Mouse (Mus musculus) liver, postnatal 0 days (tissue): ENCODE data around the gene Cym. TPM values are rescaled to one million over a fixed set of nuclear protein-coding genes. Genes with fewer than 3 reads are reported as not detected.

Experiments used
- ATAC-seq: fragments of 200-750 bp; cut with Nextera tagmentation; 2 replicates; pipeline ENCODE4 v1.8.0; 2017; ENCODE audit warnings: mild to moderate bottlenecking, moderate library complexity
- DNase-seq: peaks from one replicate; pipeline ENCODE4 v3.0.0-alpha.2; 2016
- H3K27ac ChIP-seq: fragments of 300-500 bp; sonication (generic); 2 replicates; pipeline ENCODE4 v1.5.1; 2014; ENCODE audit warnings: antibody characterized with exemption, moderate library complexity, mild to moderate bottlenecking, low read depth
- H3K27me3 ChIP-seq: fragments of 300-500 bp; sonication (generic); 2 replicates; pipeline ENCODE4 v1.6.1; 2014; ENCODE audit warnings: low read length, control low read depth, mixed read lengths; ENCODE audit not compliant: insufficient read depth
- H3K36me3 ChIP-seq: fragments of 300-500 bp; sonication (generic); replicated peaks from 2 replicates; pipeline ENCODE4 v1.6.1; 2014; ENCODE audit warnings: mild to moderate bottlenecking, control low read depth, low read length, moderate library complexity, mixed read lengths; ENCODE audit not compliant: insufficient read depth
- H3K4me1 ChIP-seq: fragments of 300-500 bp; sonication (generic); 2 replicates; pipeline ENCODE4 v1.6.1; 2014; ENCODE audit warnings: antibody characterized with exemption, mild to moderate bottlenecking, control low read depth; ENCODE audit not compliant: insufficient read depth
- H3K4me2 ChIP-seq: fragments of 300-500 bp; sonication (generic); 2 replicates; pipeline ENCODE4 v1.6.1; 2014; ENCODE audit warnings: low read depth, mild to moderate bottlenecking, low read length, moderate library complexity, mixed read lengths
- H3K4me3 ChIP-seq: fragments of 300-500 bp; sonication (generic); 2 replicates; pipeline ENCODE4 v1.5.1; 2014; ENCODE audit warnings: low read depth, low read length
- H3K9ac ChIP-seq: fragments of 300-500 bp; sonication (generic); replicated peaks from 2 replicates; pipeline ENCODE4 v1.6.1; 2014; ENCODE audit warnings: mild to moderate bottlenecking, moderate library complexity
- H3K9me3 ChIP-seq: fragments of 300-500 bp; sonication (generic); 2 replicates; pipeline ENCODE4 v1.6.1; 2016; ENCODE audit warnings: mild to moderate bottlenecking, control low read depth, low read length, mixed read lengths
- CTCF ChIP-seq: sonication (generic); IDR thresholded peaks from 2 replicates; pipeline ENCODE4 v1.5.1; 2016; ENCODE audit warnings: antibody characterized with exemption, low read depth
- EP300 ChIP-seq: IDR thresholded peaks from 2 replicates; pipeline ENCODE4 v1.6.1; 2016; ENCODE audit warnings: antibody characterized with exemption, low read depth, mild to moderate bottlenecking
- WGBS: fragments of 180-500 bp; shearing (Covaris S2); extraction: QIAGEN DNeasy Blood & Tissue Kit; methylation state at CpG from one replicate; pipeline ENCODE4 v1.1.7; 2014; ENCODE audit not compliant: insufficient replicate concordance; 5-methylcytosine and 5-hydroxymethylcytosine counted together
- polyA plus RNA-seq: library from polyadenylated mRNA; unstranded; fragments of >200 nt; fragmentation: Nextera tagmentation; extraction: Ambion mirVana; gene quantifications from 2 replicates; pipeline ENCODE4 v1.2.1, GENCODE M21; 2015

The Cym gene
- polyA plus RNA-seq, 1 experiment from 2014 or later: 3.9 TPM

DNA sequence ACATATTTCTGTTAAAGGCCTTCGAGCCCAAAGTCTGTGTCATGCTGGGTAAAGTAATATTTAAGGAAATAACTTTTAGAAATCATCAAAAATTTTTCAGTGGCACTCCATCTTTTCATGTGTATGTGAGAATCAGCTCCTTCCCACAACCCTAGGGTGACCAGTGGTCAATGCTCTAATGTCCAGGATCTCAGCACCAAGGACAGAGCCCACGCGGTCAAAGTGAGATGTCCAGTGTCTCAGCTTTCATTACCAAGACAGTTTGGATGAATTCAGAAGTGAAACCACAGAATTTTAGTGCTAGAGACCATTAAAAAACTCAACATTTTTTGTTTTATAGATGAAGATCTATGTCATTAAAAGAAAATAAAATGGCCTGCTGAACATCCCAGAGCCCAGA lies 49.6 kb downstream of the Cym start:
- H3K4me1 ChIP-seq: no peaks in the 10 kb centered on the region
- H3K9ac ChIP-seq: no peak overlapping the region
- H3K27me3 ChIP-seq: no peaks in the 10 kb centered on the region
- ATAC-seq: no peak
- no peaks in the 10 kb centered on the region for H3K36me3 ChIP-seq
- H3K27ac ChIP-seq: no peak overlapping the region
- DNase-seq: no peak
- H3K9me3 ChIP-seq: no peaks in the 10 kb centered on the region
- TF ChIP-seq EP300: no peak
- no peak for TF ChIP-seq CTCF
- WGBS: 71% methylated on average over 3 of the region's 3 CpGs
- no peak overlapping the region for H3K4me2 ChIP-seq
- no peak overlapping the region for H3K4me3 ChIP-seq

DNA sequence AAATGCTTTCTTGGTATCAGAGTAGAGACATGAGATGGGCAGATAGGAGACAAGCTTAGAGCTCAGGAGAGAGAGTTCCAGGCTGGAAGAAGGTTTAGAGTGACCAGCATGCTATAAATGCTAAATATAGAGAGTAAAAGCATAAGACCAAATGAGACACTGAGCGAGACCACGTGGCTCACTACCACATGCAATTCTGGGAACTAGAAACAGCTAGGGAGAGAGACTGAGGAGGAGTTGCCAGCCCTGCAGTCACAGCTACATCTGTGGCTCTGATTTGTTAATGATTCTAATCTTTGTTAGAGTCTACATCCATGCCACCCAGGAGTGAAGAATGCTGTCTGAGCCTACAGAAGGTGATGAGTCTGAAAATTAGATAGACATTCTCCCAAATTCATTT lies 52.0 kb downstream of the Cym start:
- Histone ChIP-seq H3K4me1 (no peaks in the 10 kb centered on the region), H3K36me3 (no peaks in the 10 kb centered on the region), H3K9me3 (no peaks in the 10 kb centered on the region), H3K27me3 (no peaks in the 10 kb centered on the region), H3K4me2 (no peak overlapping the region), H3K4me3 (no peak overlapping the region), H3K27ac (no peak overlapping the region), H3K9ac (no peak overlapping the region)
- 54% methylated on average over 2 of the region's 2 CpGs for WGBS
- TF ChIP-seq CTCF (no peak), EP300 (no peak)
- ATAC-seq (no peak), DNase-seq (no peak)

DNA sequence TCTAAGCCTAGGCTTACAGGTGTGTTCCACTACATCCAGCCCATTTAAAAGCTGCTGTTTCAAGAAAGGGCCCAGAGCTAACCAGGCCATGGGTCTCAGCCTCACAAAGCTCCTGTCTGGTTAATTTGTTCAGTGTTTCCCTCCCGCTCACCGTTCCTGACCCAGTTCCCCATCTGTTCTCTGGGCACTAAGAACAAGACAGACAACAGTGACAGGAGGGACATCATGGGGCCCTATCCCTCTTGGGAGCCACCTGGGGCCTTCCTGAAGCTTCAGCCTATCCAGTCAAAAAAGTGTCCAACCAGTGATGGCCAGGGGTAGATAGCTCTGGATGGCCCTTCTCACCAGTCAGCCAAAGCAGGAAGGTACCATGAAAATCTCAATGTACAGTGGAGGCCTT lies 58.8 kb downstream of the Cym start:
- WGBS: 86% methylated on average over 2 of the region's 2 CpGs
- DNase-seq: no peak
- H3K4me3 ChIP-seq: no peak overlapping the region
- no peaks in the 10 kb centered on the region; the same call in 1 of the 2 replicates for H3K4me1 ChIP-seq
- TF ChIP-seq CTCF (no peak), EP300 (no peak)
- ATAC-seq: no peak
- H3K36me3 ChIP-seq: no peaks in the 10 kb centered on the region
- H3K27me3 ChIP-seq: peaks cover 11% of the 10 kb centered on the region; the same call in 1 of the 2 replicates
- no peak overlapping the region for H3K4me2 ChIP-seq
- no peaks in the 10 kb centered on the region for H3K9me3 ChIP-seq
- H3K27ac ChIP-seq: no peak overlapping the region
- H3K9ac ChIP-seq: no peak overlapping the region

Other genes starting within 250 kb of the Cym start
- 1.2 TPM in 2 replicates for gene Kcna3, start 185.6 kb downstream of the Cym start, polyA plus RNA-seq
- 0.07 and 0.11 TPM in 2 replicates for gene Kcna2, start 120.6 kb downstream of the Cym start, polyA plus RNA-seq
- not detected in 2 replicates for gene Kcna10, start 38.7 kb downstream of the Cym start, polyA plus RNA-seq
- 0.24 and 0.26 TPM in 2 replicates for gene A630076J17Rik, start 8.9 kb upstream of the Cym start, polyA plus RNA-seq
- 9.8 and 10.5 TPM in 2 replicates for gene Prok1, start 18.0 kb upstream of the Cym start, polyA plus RNA-seq
- gene Lamtor5, start 57.1 kb upstream of the Cym start, polyA plus RNA-seq: 94.0 and 99.8 TPM in 2 replicates
- 0.14 and 0.27 TPM in 2 replicates for gene Slc16a4, start 69.5 kb upstream of the Cym start, polyA plus RNA-seq
- gene Rbm15, start 111.9 kb upstream of the Cym start, polyA plus RNA-seq: 6.5 and 6.7 TPM in 2 replicates
- gene Kcnc4, start 237.8 kb upstream of the Cym start, polyA plus RNA-seq: not detected in 2 replicates